Mouse (Mus musculus) cerebellum, postnatal 10 days (tissue): ENCODE data around the gene Otor.

ENCODE experiments used
- DNase-seq, 2 experiments: peaks; one replicate each; pipeline ENCODE4 v3.0.0; 2021; ENCODE audit warnings: mixed read lengths in 2 of 2

Otor gene

GRCm38 (mm10) chr2:143131098-143131646, 52.9 kb downstream of the Otor start:
- DNase-seq, result peak; percentile 64 to 69
